Mouse (Mus musculus): Measurements from ENCODE around the gene Tpt1. TPM values are rescaled to one million over a fixed set of nuclear protein-coding genes. Genes with fewer than 3 reads are reported as not detected.

Tpt1 gene
- 857 and 1,453 TPM in 2 replicates for polyA plus RNA-seq (2012; rRNA removed)
- 684 and 702 TPM in 2 replicates for polyA plus RNA-seq (2014; fragmentation: Nextera tagmentation; extraction: Ambion mirVana)

DNA sequence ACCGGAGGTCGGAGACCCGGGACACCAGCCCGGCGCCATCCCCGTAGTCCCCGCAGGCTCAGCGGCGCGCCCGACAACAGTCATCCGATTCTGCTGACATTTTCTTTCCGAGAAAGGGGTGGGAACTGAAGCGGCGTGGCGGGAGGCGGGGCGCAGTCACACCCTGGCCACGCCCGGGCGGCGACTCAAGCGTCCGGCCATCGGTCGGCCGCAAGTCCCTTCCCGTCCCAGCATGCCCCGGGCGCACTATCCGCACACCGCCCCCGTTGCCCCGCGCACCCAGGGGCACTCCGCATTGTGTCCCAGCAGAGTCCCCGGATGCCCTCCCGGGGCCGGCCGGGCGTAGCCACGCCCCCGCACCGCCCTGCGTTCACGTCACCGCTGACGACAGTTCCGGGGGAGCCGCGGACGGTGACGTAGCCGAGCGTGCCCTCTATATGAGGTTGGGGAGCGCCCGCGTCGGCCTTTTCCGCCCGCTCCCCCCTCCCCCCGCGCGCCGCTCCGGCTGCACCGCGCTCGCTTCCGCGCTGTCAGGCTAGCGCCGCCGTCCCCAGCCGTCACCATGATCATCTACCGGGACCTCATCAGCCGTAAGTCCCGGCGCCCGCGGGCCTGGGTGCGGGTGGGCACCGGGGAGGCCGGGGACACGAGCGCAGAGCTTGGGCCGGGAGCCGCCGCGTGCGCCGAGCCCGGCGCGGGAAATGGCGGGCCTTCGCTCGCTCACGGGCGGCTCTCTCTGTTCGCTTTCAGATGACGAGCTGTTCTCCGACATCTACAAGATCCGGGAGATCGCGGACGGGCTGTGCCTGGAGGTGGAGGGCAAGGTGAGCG is at the start of gene Tpt1:
TSS of gene Tpt1 (plus strand) at position 227 of the 831 bp plus-strand sequence.
- Histone ChIP-seq H3K4me1 (replicated peaks; ENCODE audit: control insufficient read depth in 2 of 2, insufficient read depth in 2 of 2, low read length in 1 of 2) (peaks cover 3 to 4% of the 10 kb centered on the region in 2 experiments), H3K9ac (replicated peaks) (peak within 1 kb of the TSS; percentile 89), H3K4me2 (ENCODE audit: low read depth) (peak within 1 kb of the TSS; percentile 87), H3K27ac (peak within 1 kb of the TSS; percentile 86), H3K4me3 (ENCODE audit: insufficient read depth in 1 of 2, low read depth in 2 of 2, low read length in 2 of 2) (peak within 1 kb of the TSS; percentile 82 to 99), H3K27me3 (ENCODE audit: control insufficient read depth, insufficient read depth, low read length) (no peaks in the 10 kb centered on the region), H3K36me3 (replicated peaks; ENCODE audit: control insufficient read depth, insufficient read depth, low read depth) (peaks cover 39% of the 10 kb centered on the region), H3K9me3 (ENCODE audit: control insufficient read depth, low read length) (no peaks in the 10 kb centered on the region)
- TF ChIP-seq CTCF (IDR thresholded peaks at IDR 0.05; ENCODE audit: low read depth) = 0 out of 2 replicates have a peak, but pooled peaks have one; percentile 3
- TF ChIP-seq EP300 (IDR thresholded peaks at IDR 0.05; ENCODE audit: low read depth) = no peak; the same call in 1 of the 2 replicates
- DNase-seq (ENCODE audit: low read depth in 3 of 3, low spot score in 3 of 3) (peak; percentile 93 to 95 (median 93)), ATAC-seq (ENCODE audit: insufficient read depth) (peak; percentile 92)
- WGBS (ENCODE audit: insufficient replicate concordance) = under 1% methylated on average over 98 of the region's 108 CpGs

DNA sequence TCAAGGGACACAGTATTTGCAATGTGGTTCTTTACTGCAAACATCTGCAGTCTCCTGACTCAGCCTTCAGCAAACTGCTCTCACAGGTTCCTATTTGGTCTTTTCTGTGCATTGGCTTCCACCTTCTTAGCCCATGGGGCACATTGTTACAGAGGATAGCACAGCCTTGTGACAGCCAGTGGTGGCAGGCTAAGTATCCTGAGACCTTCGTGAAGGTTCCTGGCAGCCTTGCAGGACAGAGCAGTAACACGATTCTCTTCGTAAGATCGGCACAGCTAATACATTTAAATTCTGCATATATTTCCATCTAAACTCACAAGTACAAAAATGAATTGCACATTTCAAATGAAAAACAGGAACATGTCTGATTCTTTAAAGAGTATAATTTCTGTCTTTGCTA is 49.0 kb upstream of the Tpt1 start:
- H3K4me3 ChIP-seq (ENCODE audit: insufficient read depth in 1 of 2, low read depth in 2 of 2, low read length in 2 of 2) = no peak overlapping the region
- no peak overlapping the region for H3K9ac ChIP-seq (replicated peaks)
- no peaks in the 10 kb centered on the region for H3K9me3 ChIP-seq (ENCODE audit: control insufficient read depth, low read length)
- H3K27me3 ChIP-seq (ENCODE audit: control insufficient read depth, insufficient read depth, low read length) = no peaks in the 10 kb centered on the region; the same call in 1 of the 2 replicates
- no peaks in the 10 kb centered on the region for H3K36me3 ChIP-seq (replicated peaks; ENCODE audit: control insufficient read depth, insufficient read depth, low read depth)
- ATAC-seq (ENCODE audit: insufficient read depth) = no peak
- no peak for DNase-seq (ENCODE audit: low read depth in 3 of 3, low spot score in 3 of 3)
- 68% methylated on average over 4 of the region's 4 CpGs for WGBS (ENCODE audit: insufficient replicate concordance)
- H3K27ac ChIP-seq = no peak overlapping the region
- TF ChIP-seq EP300 (IDR thresholded peaks at IDR 0.05; ENCODE audit: low read depth) (no peak), CTCF (IDR thresholded peaks at IDR 0.05; ENCODE audit: low read depth) (no peak)
- no peak overlapping the region for H3K4me2 ChIP-seq (ENCODE audit: low read depth)
- H3K4me1 ChIP-seq (replicated peaks; ENCODE audit: control insufficient read depth in 2 of 2, insufficient read depth in 2 of 2, low read length in 1 of 2) = no peaks in the 10 kb centered on the region

DNA sequence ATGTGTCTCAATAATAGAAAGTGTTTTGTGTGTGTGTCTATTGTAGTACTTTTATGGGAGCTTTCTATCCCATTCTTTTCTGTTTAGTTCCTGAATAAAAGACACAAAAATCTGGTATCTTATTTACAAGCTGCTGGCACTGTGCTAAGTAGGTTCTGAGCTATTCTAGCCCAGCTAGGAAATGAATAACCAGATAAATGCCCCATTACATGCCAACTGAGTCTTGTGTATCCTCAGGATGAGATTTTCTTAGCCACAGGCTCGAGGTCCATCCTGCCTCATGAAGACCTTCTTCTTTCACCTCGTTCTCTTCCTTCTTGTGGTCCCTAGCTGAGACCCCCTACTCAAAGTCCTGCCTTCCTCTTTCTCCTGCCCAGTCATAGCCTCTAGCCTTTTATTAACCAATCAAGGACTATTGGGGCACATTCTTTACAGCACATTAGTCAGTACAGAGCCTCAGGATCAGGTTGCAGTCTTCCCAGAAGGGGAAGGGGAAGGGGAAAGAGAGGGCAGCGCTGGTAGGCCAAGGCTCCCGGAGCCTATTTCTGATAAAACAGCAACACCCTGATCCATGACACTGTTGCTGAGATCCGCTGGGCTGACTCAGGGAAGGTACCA is 47.0 kb upstream of the Tpt1 start:
- Histone ChIP-seq H3K9ac (replicated peaks) (no peak overlapping the region), H3K4me3 (ENCODE audit: insufficient read depth in 1 of 2, low read depth in 2 of 2, low read length in 2 of 2) (no peak overlapping the region), H3K36me3 (replicated peaks; ENCODE audit: control insufficient read depth, insufficient read depth, low read depth) (no peaks in the 10 kb centered on the region), H3K4me1 (replicated peaks; ENCODE audit: control insufficient read depth in 2 of 2, insufficient read depth in 2 of 2, low read length in 1 of 2) (no peaks in the 10 kb centered on the region), H3K4me2 (ENCODE audit: low read depth) (no peak overlapping the region), H3K27ac (no peak overlapping the region), H3K27me3 (ENCODE audit: control insufficient read depth, insufficient read depth, low read length) (no peaks in the 10 kb centered on the region; the same call in 1 of the 2 replicates), H3K9me3 (ENCODE audit: control insufficient read depth, low read length) (no peaks in the 10 kb centered on the region)
- WGBS (ENCODE audit: insufficient replicate concordance) = 29% methylated on average over 5 of the region's 5 CpGs
- ATAC-seq (ENCODE audit: insufficient read depth) (no peak), DNase-seq (ENCODE audit: low read depth in 3 of 3, low spot score in 3 of 3) (no peak)
- TF ChIP-seq CTCF (IDR thresholded peaks at IDR 0.05; ENCODE audit: low read depth) = no peak
- TF ChIP-seq EP300 (IDR thresholded peaks at IDR 0.05; ENCODE audit: low read depth) = no peak

DNA sequence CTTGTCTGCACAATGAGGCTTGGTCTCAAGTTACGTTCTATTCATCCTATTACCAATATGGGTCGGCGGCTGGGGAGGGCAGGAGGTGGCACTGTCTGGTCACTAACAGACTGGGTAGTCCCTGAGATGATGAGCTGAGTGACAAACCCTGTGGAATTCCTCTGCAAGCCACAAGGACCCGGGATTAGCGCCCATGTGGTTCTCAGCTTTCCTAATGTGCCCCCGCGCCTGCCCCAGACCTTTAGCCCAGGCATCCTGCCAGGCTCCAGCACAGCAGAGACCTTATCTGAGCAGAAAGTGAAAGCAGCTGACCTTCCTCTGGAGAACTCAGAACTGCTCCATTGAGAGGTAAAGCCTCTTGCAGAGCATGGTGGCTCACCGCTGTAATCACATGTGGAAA is 37.1 kb upstream of the Tpt1 start:
- Histone ChIP-seq H3K27ac (no peak overlapping the region), H3K36me3 (replicated peaks; ENCODE audit: control insufficient read depth, insufficient read depth, low read depth) (no peaks in the 10 kb centered on the region), H3K9me3 (ENCODE audit: control insufficient read depth, low read length) (no peaks in the 10 kb centered on the region), H3K27me3 (ENCODE audit: control insufficient read depth, insufficient read depth, low read length) (no peaks in the 10 kb centered on the region; the same call in 1 of the 2 replicates), H3K4me3 (ENCODE audit: insufficient read depth in 1 of 2, low read depth in 2 of 2, low read length in 2 of 2) (no peak overlapping the region), H3K9ac (replicated peaks) (no peak overlapping the region), H3K4me2 (ENCODE audit: low read depth) (no peak overlapping the region), H3K4me1 (replicated peaks; ENCODE audit: control insufficient read depth in 2 of 2, insufficient read depth in 2 of 2, low read length in 1 of 2) (no peaks in the 10 kb centered on the region)
- no peak for TF ChIP-seq EP300 (IDR thresholded peaks at IDR 0.05; ENCODE audit: low read depth)
- ATAC-seq (ENCODE audit: insufficient read depth) (no peak), DNase-seq (ENCODE audit: low read depth in 3 of 3, low spot score in 3 of 3) (no peak)
- WGBS (ENCODE audit: insufficient replicate concordance) = 65% methylated on average over 8 of the region's 8 CpGs

DNA sequence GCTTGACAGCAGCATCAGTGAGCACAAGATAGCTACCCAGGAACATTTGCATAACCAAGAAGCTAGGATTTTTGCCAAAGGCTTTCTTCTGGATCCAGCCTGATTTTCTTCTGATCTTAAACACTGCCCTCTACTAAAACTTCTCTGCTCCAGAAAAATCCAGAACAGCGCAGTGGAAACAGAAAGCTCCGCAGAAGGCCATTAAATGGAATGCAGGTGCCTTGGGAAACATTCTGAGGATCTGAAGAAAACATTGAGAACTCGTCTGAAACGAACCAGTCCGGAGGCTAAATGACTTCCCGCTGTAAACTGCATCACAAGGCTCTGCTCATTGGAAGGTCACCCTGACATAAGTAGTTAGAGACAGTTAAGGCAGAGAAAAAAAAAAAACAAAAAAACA is 35.0 kb upstream of the Tpt1 start:
- no peak for DNase-seq (ENCODE audit: low read depth in 3 of 3, low spot score in 3 of 3)
- ATAC-seq (ENCODE audit: insufficient read depth) = no peak
- H3K9ac ChIP-seq (replicated peaks) = no peak overlapping the region

More for the DNA sequence above, 35.0 kb upstream of the Tpt1 start:
- TF ChIP-seq CTCF (IDR thresholded peaks at IDR 0.05; ENCODE audit: low read depth) (no peak), EP300 (IDR thresholded peaks at IDR 0.05; ENCODE audit: low read depth) (no peak)
- Histone ChIP-seq H3K36me3 (replicated peaks; ENCODE audit: control insufficient read depth, insufficient read depth, low read depth) (no peaks in the 10 kb centered on the region), H3K4me1 (replicated peaks; ENCODE audit: control insufficient read depth in 2 of 2, insufficient read depth in 2 of 2, low read length in 1 of 2) (no peaks in the 10 kb centered on the region), H3K4me2 (ENCODE audit: low read depth) (no peak overlapping the region), H3K9me3 (ENCODE audit: control insufficient read depth, low read length) (no peaks in the 10 kb centered on the region), H3K27me3 (ENCODE audit: control insufficient read depth, insufficient read depth, low read length) (no peaks in the 10 kb centered on the region; the same call in 1 of the 2 replicates), H3K27ac (no peak overlapping the region), H3K4me3 (ENCODE audit: insufficient read depth in 1 of 2, low read depth in 2 of 2, low read length in 2 of 2) (no peak overlapping the region)
- WGBS (ENCODE audit: insufficient replicate concordance) = 65% methylated on average over 6 of the region's 6 CpGs

All from liver, embryonic 14.5 days (tissue).